Mouse (Mus musculus): ENCODE data around the gene Wfdc3.
"Not testable (repeated sequence)": the region's sequence is repeated elsewhere in the genome, so short reads cannot be mapped to it uniquely, and the experiment has no call there.

The Wfdc3 gene

GRCm38 (mm10) chr2:164739876-164740275 lies 5.9 kb downstream of the Wfdc3 start:
- no peak for DNase-seq (ENCODE audit: low spot score in 2 of 2)

- no peak for DNase-seq (ENCODE audit: low spot score in 2 of 2)
Measured at GRCm38 (mm10) chr2:164737377-164738090, 8.2 kb downstream of the Wfdc3 start.

GRCm38 (mm10) chr2:164735446-164735845 lies 10.3 kb downstream of the Wfdc3 start:
- DNase-seq (ENCODE audit: low spot score in 2 of 2), result no peak

DNA sequence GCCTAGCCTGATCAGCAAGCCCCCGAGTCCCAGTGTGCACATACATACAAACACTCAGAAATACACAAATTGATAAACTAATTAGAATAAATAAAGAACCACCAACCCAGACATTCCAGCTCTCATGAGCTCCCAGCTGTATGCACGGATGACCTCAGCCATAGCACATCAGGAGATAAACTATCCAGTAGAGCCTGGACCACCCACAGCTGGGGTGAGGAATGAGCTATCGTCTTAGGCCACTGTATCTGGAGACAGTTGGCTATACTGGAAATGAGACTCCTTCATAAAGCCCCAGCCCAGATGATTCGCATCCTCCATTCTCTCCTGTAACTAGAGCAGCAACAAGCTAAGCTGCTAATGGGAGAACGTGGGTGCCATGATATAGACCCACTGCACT lies 10.9 kb downstream of the Wfdc3 start:
- DNase-seq (ENCODE audit: low spot score in 2 of 2), result no peak

DNA sequence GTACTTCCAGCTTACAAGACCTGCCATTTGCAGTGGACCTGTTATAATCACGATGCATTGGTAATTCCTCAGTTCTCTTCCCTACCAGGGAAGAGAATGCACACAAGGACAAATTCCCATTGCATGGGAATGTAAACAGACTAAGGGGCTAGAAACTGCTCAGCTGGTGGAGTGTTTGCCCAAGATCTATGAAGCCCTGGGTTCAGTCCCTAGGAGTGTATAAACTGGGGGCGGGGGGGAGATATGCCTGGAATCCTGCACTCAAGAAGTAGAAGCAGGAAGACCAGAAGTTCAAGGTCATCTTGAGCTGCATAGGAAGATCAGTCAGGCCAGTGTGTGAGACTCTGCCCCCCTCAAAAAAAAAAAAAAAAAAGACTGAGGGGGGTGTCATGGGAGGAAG lies 12.5 kb downstream of the Wfdc3 start:
- DNase-seq (ENCODE audit: low spot score in 2 of 2), result no peak

DNA sequence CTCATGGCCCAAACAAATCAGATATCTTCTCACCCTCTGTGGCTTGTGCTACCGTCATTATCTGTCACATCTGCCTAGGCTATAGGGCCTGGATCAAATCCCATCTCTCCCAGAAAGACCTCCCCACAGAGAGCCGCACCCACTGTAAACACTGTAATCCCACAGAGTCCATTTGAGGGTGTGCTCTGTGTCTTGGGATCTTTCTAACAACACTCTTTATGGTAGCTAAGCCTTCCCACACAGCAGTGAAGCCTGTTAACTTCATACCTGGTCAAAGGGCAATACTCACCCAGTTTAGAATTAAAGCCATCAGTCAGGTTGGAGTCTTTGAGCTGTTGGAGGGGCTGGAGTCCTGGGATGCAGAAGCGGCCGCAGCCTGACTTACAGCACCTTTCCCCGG lies 14.0 kb downstream of the Wfdc3 start:
- no peak for DNase-seq (ENCODE audit: low spot score in 2 of 2)

- DNase-seq (ENCODE audit: low spot score in 2 of 2), result peak; percentile 65 to 87
Measured at GRCm38 (mm10) chr2:164725895-164726619, 19.7 kb downstream of the Wfdc3 start.

GRCm38 (mm10) chr2:164723276-164723675 lies 22.5 kb downstream of the Wfdc3 start:
- no peak for DNase-seq (ENCODE audit: low spot score in 2 of 2)

- not testable (repeated sequence) for DNase-seq (ENCODE audit: low spot score in 2 of 2)
Measured at GRCm38 (mm10) chr2:164716194-164716786, 29.4 kb downstream of the Wfdc3 start.

DNA sequence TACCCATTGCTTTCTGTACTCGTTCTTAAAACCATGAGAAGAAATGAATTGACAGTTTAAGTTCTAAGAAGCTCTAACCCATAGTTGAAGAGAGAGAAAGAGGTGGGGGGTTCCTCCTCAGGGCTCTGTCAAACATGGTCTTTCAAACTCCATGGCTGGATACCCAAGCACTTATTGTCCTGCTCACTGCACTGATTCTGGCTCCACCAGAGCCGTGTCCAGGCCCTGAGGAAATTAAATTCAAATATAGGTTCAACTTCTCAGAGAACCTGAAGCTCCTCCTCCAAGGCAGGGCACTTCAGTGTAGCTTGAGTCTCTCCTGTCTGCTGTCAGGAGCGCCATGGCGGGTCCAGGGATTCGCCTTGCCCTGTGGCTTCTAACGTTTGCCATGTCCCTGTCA lies 30.7 kb downstream of the Wfdc3 start, which contains the start of gene Spint5:
Gene Spint5, plus strand, starts transcription at position 301 of the 400 bp plus-strand sequence.
- no peak for DNase-seq (ENCODE audit: low spot score in 2 of 2)

- DNase-seq (ENCODE audit: low spot score in 2 of 2), result no peak
Measured at GRCm38 (mm10) chr2:164705991-164706390, 39.7 kb downstream of the Wfdc3 start.

DNA sequence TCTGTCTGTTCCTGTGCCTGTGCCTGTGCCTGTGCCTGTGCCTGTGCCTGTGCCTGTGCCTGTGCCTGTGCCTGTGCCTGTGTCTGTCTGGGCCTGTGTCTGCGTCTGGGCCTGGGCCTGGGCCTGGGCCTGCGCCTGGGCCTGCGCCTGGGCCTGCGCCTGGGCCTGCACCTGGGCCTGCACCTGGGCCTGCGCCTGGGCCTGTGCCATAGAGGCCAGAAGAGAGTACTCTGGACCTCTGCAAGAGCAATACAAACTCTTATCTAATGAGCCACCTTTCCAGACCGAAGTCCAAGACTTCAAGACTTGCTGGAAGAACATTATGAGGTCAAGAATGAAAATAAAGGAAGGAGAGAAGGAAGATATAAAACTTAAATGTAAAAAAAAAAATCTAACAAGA lies 40.4 kb downstream of the Wfdc3 start:
- no peak for DNase-seq (ENCODE audit: low spot score in 2 of 2)

- no peak for DNase-seq (ENCODE audit: low spot score in 2 of 2)
Measured at GRCm38 (mm10) chr2:164704235-164704634, 41.5 kb downstream of the Wfdc3 start.

GRCm38 (mm10) chr2:164701761-164702160 lies 44.0 kb downstream of the Wfdc3 start:
- no peak for DNase-seq (ENCODE audit: low spot score in 2 of 2)

- DNase-seq (ENCODE audit: low spot score in 2 of 2), result no peak
Measured at GRCm38 (mm10) chr2:164700959-164701358, 44.8 kb downstream of the Wfdc3 start.

DNA sequence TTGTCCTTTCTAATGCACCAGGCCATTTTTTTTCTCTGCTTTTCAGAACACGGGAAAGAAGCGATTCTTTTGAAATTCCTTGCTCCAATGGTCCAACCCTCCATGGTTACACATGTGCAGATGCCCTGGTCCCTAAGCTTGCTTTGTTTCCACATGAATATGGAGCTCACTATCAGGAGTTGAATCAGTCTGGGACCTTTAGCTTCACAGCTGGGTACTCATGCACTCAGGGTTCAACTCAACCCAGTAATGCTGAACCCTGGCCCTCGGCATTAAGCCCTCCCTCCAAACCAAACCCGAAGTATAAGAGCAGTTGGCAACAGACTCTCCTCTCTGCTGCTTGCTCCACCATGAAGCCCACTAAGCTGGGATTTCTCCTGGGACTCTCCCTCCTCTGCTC lies 47.5 kb downstream of the Wfdc3 start, which contains the start of gene Spint4:
Gene Spint4, plus strand, starts transcription at position 301 of the 400 bp plus-strand sequence.
- no peak for DNase-seq (ENCODE audit: low spot score in 2 of 2)

DNA sequence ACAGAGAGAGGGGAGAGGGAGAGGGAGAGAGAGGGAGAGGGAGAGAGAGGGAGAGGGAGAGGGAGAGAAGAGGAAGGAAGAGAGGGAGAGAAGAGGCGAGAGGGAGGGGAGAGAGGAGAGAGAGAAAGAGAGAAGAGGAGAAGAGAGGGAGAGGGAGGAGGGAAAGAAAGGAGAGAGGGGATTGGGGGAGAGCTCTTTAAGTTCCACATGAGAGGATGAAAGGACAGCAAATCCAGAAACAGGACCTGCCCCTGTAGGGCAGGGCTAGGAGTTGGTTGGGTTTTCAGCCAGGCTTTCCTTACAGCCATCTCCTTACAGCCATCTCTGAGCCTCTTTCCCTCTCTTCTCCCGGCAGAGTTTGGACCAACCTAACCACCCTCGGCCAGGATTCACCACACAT lies 60.9 kb downstream of the Wfdc3 start, which contains the start of gene Wfdc13:
Gene Wfdc13, plus strand, starts transcription at position 301 of the 400 bp plus-strand sequence.
- no peak for DNase-seq (ENCODE audit: low spot score in 2 of 2)
